Mouse (Mus musculus) heart, postnatal 0 days (tissue): ENCODE data around the gene AI661453.

ENCODE experiments used
- CTCF ChIP-seq: IDR thresholded peaks from 2 replicates; pipeline ENCODE4 v1.5.1; 2016; ENCODE audit warnings: antibody characterized with exemption, control low read depth, low read depth
- EP300 ChIP-seq: IDR thresholded peaks from 2 replicates; pipeline ENCODE4 v1.6.1; 2016; ENCODE audit warnings: antibody characterized with exemption, low read depth

GRCm38 (mm10) chr17:47458310-47458709 is 21.9 kb downstream of the AI661453 start:
- TF ChIP-seq CTCF (no peak), EP300 (no peak)
